Mouse (Mus musculus) adrenal gland, postnatal 14 days (tissue): ENCODE results near the gene Stxbp5l. TPM values are rescaled to one million over a fixed set of nuclear protein-coding genes. Genes with fewer than 3 reads are reported as not detected.
"Not testable (repeated sequence)": the region's sequence is repeated elsewhere in the genome, so short reads cannot be mapped to it uniquely, and the experiment has no call there.

Experiments
- DNase-seq: peaks from one replicate; pipeline ENCODE4 v3.0.0; 2021; ENCODE audit warnings: mixed read lengths
- long read RNA-seq, 2 experiments: library from polyadenylated mRNA; stranded (forward); transcript quantifications; one replicate each; pipeline ENCODE4 v2.0.0; 2021
- total RNA-seq: library from RNA; stranded (reverse); gene quantifications from 2 replicates; pipeline ENCODE4 v1.2.3, GENCODE M21; 2021

Gene Stxbp5l
- total RNA-seq, result 1.8 and 2.9 TPM in 2 replicates
- long read RNA-seq, experiment 1, result 0 reads
- long read RNA-seq, experiment 2, result 0 reads

DNA sequence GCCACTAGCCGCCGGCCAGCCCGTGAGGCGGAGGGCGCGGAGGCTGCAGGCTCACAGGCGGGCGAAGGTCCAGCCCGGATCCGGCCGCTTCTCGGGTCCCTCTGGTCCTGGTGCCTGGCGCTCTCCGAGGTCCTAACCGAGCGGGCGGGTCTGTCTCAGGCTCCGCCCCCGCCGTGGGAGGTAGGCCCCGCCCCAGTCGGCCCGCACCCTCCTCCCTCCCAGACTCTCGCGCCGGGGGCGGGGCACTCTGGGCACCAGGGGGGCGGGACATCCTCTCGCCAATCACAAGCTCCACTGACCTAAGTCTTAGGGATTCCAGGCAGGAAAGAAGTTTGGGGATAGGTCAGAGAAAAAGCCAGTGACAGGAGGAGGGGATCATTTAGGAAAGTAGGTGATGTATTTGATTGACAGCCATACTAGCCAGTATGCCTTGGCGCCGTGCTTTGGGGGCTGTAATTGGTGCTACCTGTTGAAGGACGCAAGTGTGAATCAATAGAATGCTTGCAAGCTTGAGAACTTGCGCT is at the start of gene Stxbp5l:
Stxbp5l (minus strand) TSS at position 142 of the 524 bp plus-strand sequence.
- DNase-seq, result peak; percentile 97

DNA sequence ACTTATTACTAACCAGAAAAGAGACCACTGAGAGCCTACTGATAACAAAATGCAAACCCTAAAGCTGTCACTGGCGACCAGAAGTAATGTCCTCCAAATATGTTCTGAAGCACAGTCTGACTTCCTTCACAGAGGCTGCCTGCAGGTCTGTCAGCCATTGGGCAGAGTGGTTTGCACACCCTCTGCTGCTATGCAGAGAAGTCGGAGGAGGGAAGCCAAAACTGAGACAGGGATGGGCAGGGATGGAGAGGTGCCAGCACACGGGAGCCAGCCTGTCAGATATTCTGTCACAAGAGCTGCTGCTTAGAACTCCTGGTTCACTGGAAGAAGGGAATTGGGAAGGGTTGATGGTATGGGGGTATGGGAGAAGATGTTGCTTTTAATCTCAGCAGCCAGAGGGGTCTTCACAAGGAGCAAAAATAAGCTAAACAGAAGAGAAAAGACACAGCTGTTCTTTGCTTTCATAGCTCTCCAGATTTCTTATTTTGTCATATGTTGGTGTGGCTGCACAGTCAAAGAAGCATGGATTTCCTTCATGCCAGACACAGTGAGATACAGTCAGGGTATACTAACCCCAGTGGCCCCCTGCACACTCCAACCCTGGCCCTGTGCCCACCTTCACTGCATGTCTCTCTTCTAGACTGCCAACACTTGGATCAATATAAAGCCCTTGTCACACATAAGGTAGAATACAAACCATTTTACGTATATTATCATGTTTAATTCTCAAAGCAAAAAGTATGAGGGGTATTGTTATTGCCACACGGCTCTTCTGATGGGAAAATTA is 48.8 kb upstream of the Stxbp5l start:
- DNase-seq, result no peak

DNA sequence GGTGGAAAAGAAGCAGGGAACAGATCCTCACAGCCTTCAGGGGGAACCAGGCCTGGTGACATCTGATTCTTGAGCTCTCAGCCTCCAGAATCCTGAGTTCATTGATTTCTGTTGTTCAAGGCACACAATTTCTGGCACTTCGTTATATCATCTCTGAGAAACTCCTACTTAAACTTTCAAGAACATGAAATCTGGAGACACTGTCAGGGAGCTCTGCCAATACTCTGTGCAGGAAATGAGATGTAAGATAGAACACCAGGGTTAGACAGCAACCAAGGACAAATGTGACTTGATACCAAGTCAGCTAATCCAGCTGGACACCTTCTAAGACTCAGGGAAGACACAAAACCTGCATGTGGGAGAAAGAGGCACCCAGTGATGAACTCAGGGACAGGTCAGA is 40.7 kb upstream of the Stxbp5l start:
- DNase-seq, result no peak

DNA sequence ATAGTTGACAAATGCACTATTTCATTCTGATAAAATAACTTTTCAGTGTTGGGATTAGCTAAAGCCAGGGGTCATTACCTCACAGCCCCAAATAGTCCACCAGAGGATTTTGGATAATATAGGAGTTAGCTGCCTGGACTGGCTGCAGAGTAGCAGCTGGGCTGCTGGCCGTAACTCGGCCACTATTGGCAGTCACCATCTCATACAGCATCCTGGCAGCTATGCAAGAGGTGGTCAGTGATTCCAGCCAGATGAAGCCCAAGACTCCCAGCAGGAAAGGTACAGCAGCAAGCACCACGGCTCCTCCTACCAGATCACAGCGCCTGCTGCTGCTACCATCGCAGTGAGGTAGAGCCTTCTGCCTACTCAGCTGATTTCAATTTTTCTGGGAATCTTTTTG is 38.1 kb upstream of the Stxbp5l start:
- DNase-seq, result no peak

DNA sequence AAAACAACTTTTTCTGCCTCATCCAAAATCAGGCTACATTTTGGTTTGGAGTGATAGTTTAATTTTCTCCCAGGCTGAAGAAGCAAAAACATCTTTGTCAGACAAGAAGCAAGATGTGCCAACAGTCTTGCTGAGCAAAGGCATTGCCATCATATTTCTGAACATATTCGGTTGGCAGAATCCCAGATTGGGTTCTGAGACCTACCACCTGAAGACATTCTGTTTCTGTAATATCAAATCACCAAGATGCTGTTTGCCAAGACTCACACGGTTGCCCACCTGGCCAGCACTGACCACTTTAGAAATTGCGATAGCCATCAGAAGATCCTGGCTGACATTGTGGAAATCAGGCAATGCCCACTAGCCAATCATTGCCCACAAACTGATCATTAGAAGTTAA is 37.1 kb upstream of the Stxbp5l start:
- no peak for DNase-seq

DNA sequence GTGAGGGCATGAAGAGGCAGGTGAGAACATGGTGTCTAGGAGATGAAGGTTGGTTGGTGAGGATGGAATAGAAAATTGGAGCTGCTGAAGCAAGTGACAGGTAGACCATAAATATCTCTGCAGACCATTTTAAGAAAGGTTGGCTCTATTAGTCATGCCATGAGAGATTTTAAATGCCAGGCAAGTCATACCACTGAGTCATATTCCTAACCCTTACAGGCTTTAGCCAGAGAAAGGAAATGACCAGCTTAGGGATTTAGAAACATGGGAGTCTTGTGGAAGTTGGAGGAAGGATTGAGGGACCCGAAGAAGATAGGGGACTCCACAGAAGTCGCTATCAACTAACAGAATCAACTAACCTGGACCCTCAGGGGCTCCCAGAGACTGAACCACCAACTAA is 35.8 kb upstream of the Stxbp5l start:
- no peak for DNase-seq

DNA sequence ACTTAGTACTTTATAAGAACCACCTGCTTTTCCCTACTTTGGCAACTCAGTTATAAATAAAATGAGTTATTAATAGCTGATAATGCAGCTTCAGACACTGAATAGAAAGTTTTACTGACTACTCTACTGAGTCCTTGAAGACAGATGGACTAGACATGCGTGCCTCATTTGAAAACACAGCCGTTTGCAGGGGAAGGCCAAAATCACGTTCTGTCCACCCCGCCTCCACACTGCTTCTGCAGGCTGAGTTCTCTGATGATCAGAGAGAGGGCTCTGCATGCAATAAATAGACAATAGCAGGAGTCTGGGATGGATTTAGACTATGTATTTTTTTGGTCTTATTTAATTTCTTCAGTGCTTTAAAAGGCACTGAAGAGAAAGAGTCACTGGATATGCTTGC is 20.8 kb upstream of the Stxbp5l start:
- no peak for DNase-seq

DNA sequence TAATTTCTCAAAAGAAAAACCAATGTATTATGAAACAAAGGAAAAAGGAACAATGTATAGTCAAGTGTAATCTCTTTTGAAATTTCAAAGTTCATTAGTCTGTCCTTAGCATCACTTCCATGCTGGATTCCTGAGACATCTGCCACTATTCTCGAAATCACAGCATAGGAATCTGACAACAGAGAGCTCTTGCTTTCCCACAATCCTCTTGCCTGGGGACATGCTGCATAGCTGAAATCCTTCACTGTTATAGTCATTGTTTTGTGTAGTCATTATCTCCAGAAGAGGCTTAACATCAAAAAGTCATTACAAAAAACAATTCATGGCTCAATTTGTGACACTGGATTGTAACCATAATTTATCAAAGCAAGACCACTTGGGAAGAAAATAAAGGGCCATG is 20.2 kb upstream of the Stxbp5l start:
- DNase-seq, result no peak

DNA sequence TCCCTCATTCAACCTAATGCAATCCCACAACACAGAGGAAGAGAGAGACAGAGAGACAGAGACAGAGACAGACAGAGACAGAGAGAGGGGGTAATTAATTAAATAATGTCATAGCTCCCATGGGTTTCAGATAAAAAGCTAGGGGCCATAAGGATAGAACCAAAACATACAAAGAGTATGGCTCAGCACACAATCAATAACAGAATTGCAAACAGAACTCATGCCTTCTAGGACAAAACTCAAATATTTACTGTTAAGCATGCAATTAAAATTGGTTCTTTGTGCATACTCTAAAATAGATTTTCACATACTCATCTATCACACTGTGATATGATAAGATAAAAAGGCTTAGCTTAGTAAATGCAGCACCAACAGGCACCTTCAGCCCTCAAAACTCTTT is 5.2 kb upstream of the Stxbp5l start:
- no peak for DNase-seq

DNA sequence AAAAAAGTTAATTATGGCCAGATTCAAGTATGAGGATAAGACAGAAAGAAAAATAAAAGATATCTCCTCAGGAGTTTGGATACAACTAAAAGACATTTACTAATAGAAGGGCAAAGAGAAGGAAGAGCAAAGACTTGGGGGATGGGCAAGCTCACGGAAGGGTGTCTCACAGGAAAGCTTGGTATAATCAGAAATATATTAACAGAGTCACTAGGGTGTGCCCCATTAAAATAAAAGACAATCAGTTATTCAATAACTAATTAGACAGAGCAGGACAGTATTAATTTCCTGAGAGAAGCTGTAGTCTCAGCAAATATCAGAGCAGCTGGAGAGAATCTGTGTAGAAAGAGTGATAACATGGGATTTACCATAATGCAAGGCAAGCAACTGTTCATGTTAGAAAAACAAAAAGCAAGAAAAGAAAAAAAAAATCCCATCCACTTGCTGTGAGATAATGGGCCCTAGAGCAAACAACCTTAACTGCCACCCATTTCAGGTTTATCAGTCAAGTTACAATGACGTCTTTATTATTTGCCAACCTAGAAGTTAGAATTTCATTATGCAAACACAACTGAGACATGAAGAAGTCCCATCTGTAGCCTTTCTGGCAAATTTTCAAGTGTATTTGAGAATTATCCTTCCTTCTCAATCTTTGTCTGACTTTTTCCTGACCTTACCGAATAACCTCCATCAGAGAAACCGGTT is 4.6 kb upstream of the Stxbp5l start:
- no peak for DNase-seq

DNA sequence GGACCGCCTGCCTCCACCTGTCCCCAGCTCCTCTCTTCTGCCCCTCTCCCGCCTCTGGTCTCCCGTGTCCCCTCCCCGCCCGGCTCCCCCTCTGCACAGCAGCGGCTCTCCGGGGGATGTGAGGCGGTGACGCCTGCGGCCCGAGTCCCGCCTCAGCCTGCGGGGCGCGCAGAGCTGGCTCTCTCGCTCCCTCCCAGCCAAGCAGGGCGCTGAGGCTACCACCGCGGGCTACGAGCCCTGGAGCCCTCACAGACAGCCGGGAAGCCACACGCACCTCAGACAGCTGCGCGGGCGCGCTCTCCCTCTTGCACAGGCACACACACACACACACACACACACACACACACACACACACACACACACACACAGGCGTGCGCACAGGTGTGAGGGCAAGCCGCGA is 393 bp downstream of the Stxbp5l start:
- peak; percentile 59 for DNase-seq

DNA sequence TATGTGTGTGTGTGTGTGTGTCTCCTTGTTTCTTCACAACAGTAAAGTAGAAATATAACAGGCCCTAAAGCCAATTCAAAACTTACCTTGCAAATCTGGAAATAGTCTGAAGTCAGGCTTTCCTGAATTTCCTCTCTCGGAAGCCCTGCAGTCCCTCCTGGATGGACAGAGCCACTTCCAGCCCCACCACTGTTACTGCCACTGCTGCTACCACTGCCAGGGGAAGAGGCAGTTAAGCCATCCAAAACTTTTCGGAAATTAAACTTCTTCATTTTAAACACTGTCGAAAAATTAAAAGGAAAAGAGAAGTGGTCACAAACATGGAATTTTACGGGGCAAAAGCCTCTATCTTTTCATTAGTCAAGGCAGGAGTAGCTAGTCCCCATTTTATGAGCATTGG is 1.3 kb downstream of the Stxbp5l start:
- no peak for DNase-seq

DNA sequence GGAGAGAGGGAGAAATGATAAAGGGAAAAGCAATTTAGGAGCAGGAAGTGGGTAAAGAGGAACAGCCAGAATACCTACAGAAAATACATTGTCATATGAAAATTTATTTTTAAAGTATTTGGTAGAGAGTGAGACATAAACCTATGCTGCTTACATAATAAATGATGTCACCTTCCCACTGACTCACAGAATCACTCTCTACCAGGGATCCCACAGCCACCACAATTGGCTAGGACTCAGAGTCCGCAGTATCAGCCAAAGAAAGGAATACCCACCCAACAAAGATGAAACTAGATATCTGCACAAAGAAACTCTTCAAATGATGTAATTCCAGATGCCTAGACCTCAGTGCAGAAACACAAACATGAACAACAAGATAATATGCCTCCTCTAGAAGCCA is 12.0 kb downstream of the Stxbp5l start:
- DNase-seq, result no peak

DNA sequence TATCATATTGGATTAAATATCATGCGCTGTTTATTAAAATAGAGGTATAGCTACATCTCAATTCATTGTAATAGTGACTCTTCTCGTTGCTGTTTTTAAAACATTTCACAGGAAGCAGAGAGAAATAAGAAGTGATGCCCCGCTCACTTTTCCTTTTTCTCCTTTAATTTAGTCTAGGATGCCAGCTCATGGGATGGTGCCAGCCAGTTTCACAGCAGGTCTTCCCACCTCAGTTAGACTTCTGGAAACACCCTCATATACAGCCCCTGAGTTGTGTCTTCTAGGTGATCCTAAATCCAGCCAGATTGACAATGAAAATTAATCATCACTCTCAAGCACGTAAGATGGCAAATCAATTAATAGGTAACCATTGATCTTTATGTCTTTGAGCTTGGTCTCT is 17.3 kb downstream of the Stxbp5l start:
- no peak for DNase-seq

DNA sequence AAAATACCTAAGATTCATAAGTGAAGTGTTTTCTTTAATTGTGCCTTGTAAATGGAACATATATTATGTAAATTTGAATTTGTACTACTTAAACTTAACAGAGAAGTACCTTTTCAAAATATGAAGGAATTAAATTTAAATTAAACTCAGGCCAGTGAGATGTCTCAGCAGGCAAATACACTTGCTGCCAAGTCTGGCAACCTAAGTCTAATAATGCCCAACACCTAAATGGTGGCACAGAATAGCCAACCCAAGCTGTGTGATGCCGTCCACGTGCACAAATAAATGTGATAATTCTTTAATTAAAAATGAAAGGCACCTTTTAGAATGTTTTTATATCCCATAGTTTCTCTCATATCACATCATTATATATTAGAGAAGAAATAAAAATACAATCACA is 20.8 kb downstream of the Stxbp5l start:
- DNase-seq, result no peak

DNA sequence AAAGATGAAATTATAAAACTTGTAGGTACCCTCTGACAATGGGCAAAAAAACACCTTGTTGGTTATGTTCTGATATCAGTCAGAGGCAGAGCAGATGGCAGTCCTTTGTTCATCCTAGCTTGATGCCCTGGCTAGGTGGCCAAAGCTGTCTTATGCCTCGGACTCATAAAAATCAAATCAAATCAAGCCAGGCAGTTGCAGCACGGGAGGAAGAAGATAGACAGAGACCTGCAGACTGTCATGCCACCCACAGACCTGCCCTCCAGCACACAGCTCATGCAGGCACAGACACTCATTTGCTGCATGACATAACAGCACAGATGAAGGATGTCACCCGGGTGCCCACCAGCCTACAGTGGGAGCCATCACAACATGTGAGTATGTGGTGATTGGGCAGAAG is 29.1 kb downstream of the Stxbp5l start:
- no peak for DNase-seq

DNA sequence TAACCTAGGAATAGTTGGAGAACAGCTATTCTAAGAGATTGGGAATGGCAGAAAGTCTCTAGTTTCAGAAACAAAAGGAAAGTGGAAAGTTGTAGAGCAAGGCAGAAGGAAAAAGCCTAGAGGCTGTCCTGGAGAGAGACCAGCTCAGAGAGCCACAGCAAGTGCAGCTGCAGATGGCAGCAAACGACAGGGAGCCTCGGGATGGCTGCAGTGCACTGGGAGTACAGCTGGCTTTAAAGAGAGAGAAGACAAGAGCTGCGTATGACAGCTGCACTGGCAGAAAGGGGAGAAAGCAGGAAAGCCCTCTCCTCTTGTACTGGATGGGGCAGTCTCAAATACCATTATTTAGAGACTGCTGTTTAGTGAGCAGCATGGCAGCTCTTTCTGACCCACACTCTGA is 37.7 kb downstream of the Stxbp5l start:
- peak; percentile 64 for DNase-seq

DNA sequence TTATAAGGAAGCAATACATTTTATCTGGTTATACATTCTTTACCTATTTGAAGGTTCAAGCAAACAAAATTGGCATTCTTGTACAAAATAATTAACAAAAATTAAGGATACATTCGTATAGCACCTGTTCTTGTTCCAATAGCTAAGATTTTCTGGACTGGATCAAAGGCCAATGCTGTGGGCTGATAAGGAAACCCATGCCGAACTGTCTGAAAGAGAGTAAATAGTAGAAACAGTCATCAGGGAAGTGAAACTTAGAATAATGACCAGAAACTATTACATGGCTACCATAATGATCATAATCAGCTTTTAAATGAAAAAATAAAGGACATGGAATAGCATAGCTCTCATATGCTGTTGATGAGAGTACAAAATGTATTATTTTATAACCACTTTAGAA is 39.8 kb downstream of the Stxbp5l start:
- no peak for DNase-seq

DNA sequence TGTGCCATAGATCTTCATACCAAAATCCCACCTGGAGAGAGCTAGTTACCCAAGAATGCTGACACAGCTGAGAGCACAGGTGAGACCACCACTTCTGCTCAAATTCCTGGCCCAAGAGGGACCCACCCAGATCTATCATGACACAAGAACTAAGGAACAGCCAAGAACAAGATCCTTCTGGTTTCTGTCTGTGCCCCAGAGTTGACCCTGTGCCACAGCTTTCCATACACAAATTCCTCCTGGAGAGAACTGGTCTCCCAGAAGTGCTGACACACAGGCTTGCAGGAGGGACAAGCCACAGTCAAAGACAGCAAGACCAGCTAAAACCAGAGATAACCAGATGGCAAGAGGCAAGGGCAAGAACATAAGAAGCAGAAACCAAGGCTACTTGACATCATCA is 43.3 kb downstream of the Stxbp5l start:
- not testable (repeated sequence) for DNase-seq

DNA sequence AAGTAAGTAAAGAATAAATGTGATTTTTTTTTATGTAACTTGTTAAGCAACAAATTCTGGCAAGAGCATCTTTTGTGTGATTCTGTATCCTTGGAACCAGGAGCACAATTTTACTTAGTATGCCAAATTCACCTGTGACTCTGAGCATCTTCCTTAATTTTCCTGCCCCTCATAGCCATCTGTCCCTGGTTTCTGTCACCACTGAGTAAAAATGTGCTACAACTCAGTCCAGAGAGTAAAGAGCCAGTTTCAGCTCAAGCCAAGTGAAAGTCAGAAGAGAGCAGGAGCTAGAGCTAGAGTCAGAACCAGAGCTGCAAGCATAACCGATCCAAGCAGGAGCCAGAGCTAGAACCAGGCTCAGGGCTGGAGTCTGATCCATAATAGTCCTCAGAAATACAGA is 46.6 kb downstream of the Stxbp5l start:
- DNase-seq, result no peak

DNA sequence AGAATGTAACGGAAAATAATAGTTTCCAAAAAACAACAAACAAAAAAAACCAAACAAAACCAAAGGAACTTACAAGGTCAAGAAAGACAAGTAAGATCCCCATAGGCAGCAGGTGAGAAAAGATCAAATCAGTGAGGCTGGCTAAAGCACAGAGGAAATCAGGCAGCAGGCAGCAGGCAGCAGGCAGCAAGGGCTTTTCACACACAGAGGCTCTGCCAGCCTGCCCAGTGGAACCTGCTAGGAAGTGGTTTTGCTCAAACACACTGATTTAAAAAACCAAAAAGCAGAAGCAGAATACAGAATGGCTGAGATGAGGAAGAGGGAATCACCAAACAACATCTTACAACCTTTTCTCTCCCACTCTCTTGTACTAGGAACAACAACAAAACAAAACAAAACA is 47.2 kb downstream of the Stxbp5l start:
- no peak for DNase-seq

DNA sequence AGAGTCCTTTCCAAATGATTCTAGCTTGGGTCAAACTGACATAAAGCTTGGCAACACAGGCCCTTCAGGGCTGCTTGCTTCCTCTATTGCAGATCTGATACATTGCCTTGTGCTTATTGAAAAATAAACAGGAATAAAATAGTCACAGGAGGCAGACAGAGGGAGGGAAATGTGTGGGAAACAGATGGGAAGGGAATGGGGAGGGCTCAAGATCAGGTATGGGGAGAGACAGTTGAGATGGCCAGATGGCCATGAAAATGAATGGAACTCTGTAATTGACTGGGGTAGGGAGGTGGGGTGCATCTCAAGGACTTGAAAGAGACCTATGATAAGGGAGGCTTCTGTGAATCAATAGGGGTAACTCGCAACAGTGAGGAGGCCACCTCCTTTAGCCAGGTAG is 80.3 kb downstream of the Stxbp5l start:
- DNase-seq, result no peak

DNA sequence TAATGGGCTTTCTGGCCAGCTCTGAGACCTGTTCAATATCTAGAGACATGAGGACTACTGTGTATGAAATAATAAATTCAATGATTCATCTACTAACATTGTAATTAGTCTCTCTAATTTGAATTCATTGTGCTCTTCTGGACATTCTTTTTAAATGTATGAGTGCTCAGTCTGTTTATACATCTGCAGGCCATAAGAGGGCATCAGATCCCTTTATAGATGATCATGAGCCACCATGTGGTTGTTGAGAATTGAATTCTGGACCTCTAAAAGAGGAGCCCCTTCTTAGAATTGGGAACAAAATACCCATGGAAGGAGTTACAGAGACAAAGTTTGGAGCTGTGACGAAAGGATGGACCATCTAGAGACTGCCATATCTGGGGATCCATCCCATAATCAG is 92.2 kb downstream of the Stxbp5l start:
- no peak for DNase-seq

DNA sequence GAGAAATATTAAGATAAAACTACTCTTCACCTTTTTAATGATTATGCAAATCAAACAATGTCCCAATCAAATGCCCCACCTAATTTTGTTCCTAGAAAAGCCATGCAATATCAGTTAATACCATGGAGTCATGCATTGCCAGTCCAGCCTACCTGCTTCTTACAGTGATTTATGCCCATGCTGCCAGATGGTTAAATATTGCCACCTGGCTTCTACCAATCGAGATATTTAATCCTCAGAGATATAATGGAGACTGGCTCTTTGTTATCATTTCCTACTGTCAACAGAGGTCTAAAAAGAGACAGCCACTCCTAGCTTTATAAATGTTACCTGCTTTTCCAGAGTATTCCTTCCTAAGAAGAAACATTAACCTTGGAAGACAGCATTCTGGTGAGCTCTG is 104.6 kb downstream of the Stxbp5l start:
- no peak for DNase-seq
